Mouse (Mus musculus) kidney, embryonic 16.5 days (tissue): ENCODE data around the gene Olfr633. TPM values are rescaled to one million over a fixed set of nuclear protein-coding genes. Genes with fewer than 3 reads are reported as not detected.
"Not testable (repeated sequence)": the region's sequence is repeated elsewhere in the genome, so short reads cannot be mapped to it uniquely, and the experiment has no call there.

Source experiments
- ATAC-seq: fragments of 200-750 bp; cut with Nextera tagmentation; 2 replicates; pipeline ENCODE4 v1.8.0; 2017; ENCODE audit warnings: moderate TSS enrichment; ENCODE audit not compliant: low FRiP score, low TSS enrichment
- H3K27ac ChIP-seq: fragments of 300-500 bp; sonication (generic); 2 replicates; pipeline ENCODE4 v1.5.1; 2014; ENCODE audit warnings: low read length
- H3K27me3 ChIP-seq: fragments of 300-500 bp; sonication (generic); 2 replicates; pipeline ENCODE4 v1.6.1; 2014; ENCODE audit warnings: low read length, control low read depth, mixed read lengths; ENCODE audit not compliant: insufficient read depth
- H3K36me3 ChIP-seq: fragments of 300-500 bp; sonication (generic); 2 replicates; pipeline ENCODE4 v1.6.1; 2014; ENCODE audit warnings: low read length, control low read depth, mixed read lengths; ENCODE audit not compliant: insufficient read depth
- H3K4me1 ChIP-seq: fragments of 300-500 bp; sonication (generic); 2 replicates; pipeline ENCODE4 v1.6.1; 2014; ENCODE audit warnings: low read length, control low read depth, mixed read lengths; ENCODE audit not compliant: insufficient read depth
- H3K4me2 ChIP-seq: fragments of 300-500 bp; sonication (generic); replicated peaks from 2 replicates; pipeline ENCODE4 v1.6.1; 2014; ENCODE audit warnings: low read depth, low read length
- H3K4me3 ChIP-seq: fragments of 300-500 bp; sonication (generic); 2 replicates; pipeline ENCODE4 v1.5.1; 2014; ENCODE audit warnings: mild to moderate bottlenecking, low read length
- H3K9ac ChIP-seq: fragments of 300-500 bp; sonication (generic); replicated peaks from 2 replicates; pipeline ENCODE4 v1.6.1; 2014; ENCODE audit warnings: low read length
- H3K9me3 ChIP-seq: fragments of 300-500 bp; sonication (generic); 2 replicates; pipeline ENCODE4 v1.6.1; 2016; ENCODE audit warnings: low read length, control low read depth
- WGBS: fragments of 180-500 bp; shearing (Covaris S2); extraction: QIAGEN DNeasy Blood & Tissue Kit; methylation state at CpG from one replicate; pipeline ENCODE4 v1.1.7; 2014; 5-methylcytosine and 5-hydroxymethylcytosine counted together
- polyA plus RNA-seq: library from polyadenylated mRNA; unstranded; fragments of >200 nt; fragmentation: Nextera tagmentation; extraction: Ambion mirVana; gene quantifications from 2 replicates; pipeline ENCODE4 v1.2.1, GENCODE M21; 2015

The Olfr633 gene
- not detected in 2 replicates for polyA plus RNA-seq

GRCm38 (mm10) chr7:103944137-103944536 lies at the start of gene Olfr633:
TSS of gene Olfr633 (plus strand) at chr7:103944437.
- Histone ChIP-seq H3K4me3 (no peak within 1 kb of the TSS), H3K27ac (no peak within 1 kb of the TSS), H3K36me3 (no peaks in the 10 kb centered on the region), H3K4me2 (no peak within 1 kb of the TSS), H3K9me3 (no peaks in the 10 kb centered on the region), H3K27me3 (no peaks in the 10 kb centered on the region), H3K9ac (no peak within 1 kb of the TSS), H3K4me1 (no peaks in the 10 kb centered on the region)
- ATAC-seq: no peak

DNA sequence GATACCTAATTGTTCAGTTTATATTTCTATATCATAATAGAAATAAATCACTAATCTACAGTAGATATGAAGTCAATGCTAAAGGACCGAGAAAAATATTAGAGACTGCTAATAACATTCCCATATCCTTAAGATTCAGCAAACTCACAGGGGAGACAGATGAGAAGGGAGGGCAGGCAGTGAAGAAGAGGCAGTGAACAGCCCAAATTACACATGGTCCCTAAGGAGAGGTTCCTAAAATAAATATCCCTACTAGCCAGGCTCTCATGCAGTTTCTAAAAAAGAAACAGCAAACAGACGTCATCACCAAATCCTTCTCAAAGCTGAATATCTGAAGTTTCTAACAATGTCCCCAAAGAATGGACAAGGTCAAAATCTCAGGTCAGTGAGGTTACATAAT lies 41.0 kb upstream of the Olfr633 start, which contains the start of gene Olfr65:
TSS of gene Olfr65 (plus strand) at position 301 of the 400 bp plus-strand sequence.
- Histone ChIP-seq H3K4me2 (no peak within 1 kb of the TSS), H3K9ac (no peak within 1 kb of the TSS), H3K36me3 (no peaks in the 10 kb centered on the region), H3K4me3 (no peak within 1 kb of the TSS), H3K27ac (no peak within 1 kb of the TSS), H3K27me3 (no peaks in the 10 kb centered on the region), H3K4me1 (no peaks in the 10 kb centered on the region), H3K9me3 (no peaks in the 10 kb centered on the region)
- 67% methylated on average over 2 of the region's 2 CpGs for WGBS
- ATAC-seq: no peak

DNA sequence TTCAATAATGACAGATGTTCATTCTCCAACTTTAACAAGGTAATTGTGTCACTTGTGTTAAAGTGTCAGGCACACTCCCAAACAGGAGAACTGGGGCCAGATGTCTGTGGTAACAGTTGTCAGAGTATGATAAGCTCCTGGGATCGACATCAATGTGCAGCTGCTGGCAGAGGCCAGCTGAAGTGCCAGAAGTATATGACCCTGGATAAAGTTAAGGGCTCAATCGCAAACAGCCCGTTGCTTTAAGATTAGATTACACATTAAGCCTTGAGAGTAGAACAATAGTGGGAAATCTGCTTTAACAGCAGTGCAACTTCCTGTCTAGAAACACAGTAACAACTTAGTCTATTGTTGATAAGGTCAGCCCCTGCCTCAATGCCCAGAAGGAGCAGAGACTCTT lies 34.2 kb upstream of the Olfr633 start:
- no peaks in the 10 kb centered on the region for H3K27me3 ChIP-seq
- no peaks in the 10 kb centered on the region for H3K9me3 ChIP-seq
- 2% methylated on average over 3 of the region's 3 CpGs for WGBS
- H3K9ac ChIP-seq: no peak overlapping the region
- no peaks in the 10 kb centered on the region for H3K4me1 ChIP-seq
- 0 out of 2 replicates have a peak, but pooled peaks have one; percentile 59 for ATAC-seq
- no peaks in the 10 kb centered on the region for H3K36me3 ChIP-seq
- H3K27ac ChIP-seq: no peak overlapping the region
- no peak overlapping the region for H3K4me3 ChIP-seq
- no peak overlapping the region for H3K4me2 ChIP-seq

DNA sequence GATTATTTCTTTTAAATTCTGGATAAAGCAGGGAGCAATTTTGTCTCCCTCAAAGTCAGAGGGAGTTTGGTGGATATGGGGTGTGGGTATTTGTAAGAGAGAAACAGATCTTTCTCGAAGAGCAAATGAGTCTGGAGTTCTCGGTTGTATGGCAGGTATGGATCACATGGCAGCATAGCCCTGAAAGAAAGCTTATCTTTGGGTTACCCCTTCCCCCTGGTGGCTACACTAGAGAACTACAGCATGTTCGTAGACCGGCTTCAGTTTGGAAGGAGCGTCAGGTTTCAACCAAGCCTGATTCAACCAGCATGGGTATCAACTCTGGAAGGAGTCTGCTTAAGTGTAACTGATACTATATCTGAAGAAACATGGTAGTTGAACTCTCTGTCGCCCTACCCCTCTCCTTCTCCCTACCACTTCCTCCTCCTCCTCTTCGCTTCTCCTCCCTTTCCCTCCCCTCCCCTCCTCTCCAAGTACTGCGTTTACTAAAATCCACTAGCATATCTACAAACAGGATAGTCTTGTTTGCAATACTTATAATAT lies 31.2 kb upstream of the Olfr633 start:
- H3K27me3 ChIP-seq: no peaks in the 10 kb centered on the region
- no peaks in the 10 kb centered on the region for H3K4me1 ChIP-seq
- H3K9ac ChIP-seq: no peak overlapping the region
- H3K4me3 ChIP-seq: no peak overlapping the region
- ATAC-seq: peak; percentile 65; the same call in 1 of the 2 replicates
- WGBS: 45% methylated on average over 8 of the region's 8 CpGs
- no peak overlapping the region for H3K4me2 ChIP-seq
- no peaks in the 10 kb centered on the region for H3K9me3 ChIP-seq
- H3K27ac ChIP-seq: no peak overlapping the region
- H3K36me3 ChIP-seq: no peaks in the 10 kb centered on the region

- H3K27ac ChIP-seq: no peak overlapping the region
- no peak overlapping the region for H3K4me3 ChIP-seq
- no peak for ATAC-seq
- no peaks in the 10 kb centered on the region for H3K9me3 ChIP-seq
- H3K27me3 ChIP-seq: no peaks in the 10 kb centered on the region
- H3K4me2 ChIP-seq: no peak overlapping the region
- H3K9ac ChIP-seq: no peak overlapping the region
- H3K4me1 ChIP-seq: no peaks in the 10 kb centered on the region
- H3K36me3 ChIP-seq: no peaks in the 10 kb centered on the region
Measured at GRCm38 (mm10) chr7:103915338-103915737, 28.9 kb upstream of the Olfr633 start.

DNA sequence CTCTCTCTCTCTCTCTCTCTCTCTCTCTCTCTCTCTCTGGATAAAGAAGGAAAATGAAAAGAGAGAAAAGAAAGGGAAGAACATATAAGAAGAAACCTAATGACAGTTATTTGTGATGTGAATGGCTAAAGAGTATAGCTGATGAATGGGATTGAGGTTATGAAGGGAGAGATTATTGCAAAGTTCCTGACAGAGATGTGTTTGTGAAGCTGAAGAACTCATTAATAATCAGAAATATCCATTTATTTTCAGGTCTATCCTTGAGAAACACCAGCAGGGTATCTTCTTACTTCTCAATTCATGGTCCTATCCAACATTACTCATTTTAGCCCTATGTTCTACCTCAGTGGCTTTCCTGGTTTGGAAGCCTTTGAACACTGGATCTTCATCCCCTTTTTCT lies 15.7 kb upstream of the Olfr633 start, which contains the start of gene Olfr631:
TSS of gene Olfr631 (plus strand) at position 301 of the 400 bp plus-strand sequence.
- H3K4me2 ChIP-seq: no peak within 1 kb of the TSS
- H3K27me3 ChIP-seq: no peaks in the 10 kb centered on the region
- no peak within 1 kb of the TSS for H3K9ac ChIP-seq
- no peak for ATAC-seq
- no peaks in the 10 kb centered on the region for H3K4me1 ChIP-seq
- no peak within 1 kb of the TSS for H3K27ac ChIP-seq
- H3K36me3 ChIP-seq: no peaks in the 10 kb centered on the region
- H3K4me3 ChIP-seq: no peak within 1 kb of the TSS
- H3K9me3 ChIP-seq: no peaks in the 10 kb centered on the region

GRCm38 (mm10) chr7:103934264-103934663 lies 10.0 kb upstream of the Olfr633 start, which contains the start of gene Olfr632:
TSS of gene Olfr632 (plus strand) at chr7:103934347.
- 83% methylated on average over 2 of the region's 2 CpGs for WGBS
- H3K4me3 ChIP-seq: no peak within 1 kb of the TSS
- no peaks in the 10 kb centered on the region for H3K4me1 ChIP-seq
- ATAC-seq: no peak
- no peaks in the 10 kb centered on the region for H3K27me3 ChIP-seq
- H3K27ac ChIP-seq: no peak within 1 kb of the TSS
- H3K9ac ChIP-seq: no peak within 1 kb of the TSS
- H3K4me2 ChIP-seq: no peak within 1 kb of the TSS
- H3K9me3 ChIP-seq: no peaks in the 10 kb centered on the region
- H3K36me3 ChIP-seq: no peaks in the 10 kb centered on the region

DNA sequence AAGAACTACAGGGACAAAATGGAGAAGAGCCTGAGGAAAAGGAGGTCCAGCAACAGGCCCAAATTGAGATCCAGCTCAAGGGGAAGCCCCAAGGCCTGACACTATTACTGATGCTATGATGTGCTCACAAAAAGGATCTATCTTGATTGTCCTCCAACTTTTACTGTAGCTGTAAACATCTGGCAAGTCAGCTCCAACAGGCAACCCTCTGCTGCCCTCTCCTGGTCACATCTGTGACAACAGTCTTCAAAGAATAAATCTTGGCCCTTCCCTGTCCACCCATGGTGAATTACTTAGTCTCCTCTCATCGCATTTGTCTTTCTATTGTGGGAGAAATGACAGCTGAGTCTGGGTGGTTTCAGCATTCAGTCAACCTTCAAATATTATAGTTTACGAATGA lies 1.5 kb upstream of the Olfr633 start:
- no peak overlapping the region for H3K4me2 ChIP-seq
- WGBS: 28% methylated on average over 2 of the region's 2 CpGs

DNA sequence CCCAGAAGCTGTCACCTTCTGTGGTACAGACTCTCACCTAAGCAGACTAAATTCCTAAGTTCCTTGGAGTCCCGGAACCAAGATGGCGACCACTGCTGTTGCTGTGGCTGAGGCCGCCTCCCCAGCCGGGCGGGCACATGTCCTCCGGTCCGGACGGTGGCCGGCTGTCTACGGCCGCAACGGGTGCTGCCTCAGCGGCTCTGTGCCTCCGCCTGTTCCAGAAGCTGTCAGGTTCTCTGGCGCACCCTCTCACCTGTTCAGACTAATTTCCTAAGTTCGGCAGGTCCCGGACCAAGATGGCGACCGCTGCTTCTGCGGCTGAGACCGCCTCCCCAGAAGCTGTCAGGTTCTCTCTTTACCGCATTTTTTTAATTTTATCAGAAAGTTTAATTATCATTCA lies 22.6 kb downstream of the Olfr633 start:
- not testable (repeated sequence) for H3K4me2 ChIP-seq, H3K27me3 ChIP-seq, H3K4me3 ChIP-seq, H3K4me1 ChIP-seq, H3K9ac ChIP-seq, H3K9me3 ChIP-seq, H3K27ac ChIP-seq, ATAC-seq, H3K36me3 ChIP-seq
- 96% methylated on average over 22 of the region's 22 CpGs for WGBS

More for the DNA sequence above, 1.5 kb upstream of the Olfr633 start:
- H3K27me3 ChIP-seq: no peaks in the 10 kb centered on the region
- no peaks in the 10 kb centered on the region for H3K9me3 ChIP-seq
- no peaks in the 10 kb centered on the region for H3K4me1 ChIP-seq
- H3K27ac ChIP-seq: no peak overlapping the region
- H3K36me3 ChIP-seq: no peaks in the 10 kb centered on the region
- no peak overlapping the region for H3K9ac ChIP-seq
- no peak overlapping the region for H3K4me3 ChIP-seq
- ATAC-seq: no peak

- no peak within 1 kb of the TSS for H3K4me3 ChIP-seq
- no peaks in the 10 kb centered on the region for H3K36me3 ChIP-seq
- 83% methylated on average over 1 of the region's 1 CpGs for WGBS
- no peak within 1 kb of the TSS for H3K4me2 ChIP-seq
- ATAC-seq: no peak
- no peaks in the 10 kb centered on the region for H3K9me3 ChIP-seq
- H3K9ac ChIP-seq: no peak within 1 kb of the TSS
- no peaks in the 10 kb centered on the region for H3K4me1 ChIP-seq
- no peaks in the 10 kb centered on the region for H3K27me3 ChIP-seq
- H3K27ac ChIP-seq: no peak within 1 kb of the TSS
Measured at GRCm38 (mm10) chr7:103970852-103971251, 26.6 kb downstream of the Olfr633 start, which contains the start of gene Olfr635. TSS of gene Olfr635 (plus strand) at chr7:103971152.
